Mouse (Mus musculus) common myeloid progenitor, adult 5-6 weeks (primary cell): Measurements from ENCODE around the gene Hs3st6. TPM values are rescaled to one million over a fixed set of nuclear protein-coding genes. Genes with fewer than 3 reads are reported as not detected.
A peak's percentile ranks its signal among the peaks of the same experiment; 100 is the strongest.
"Not testable (repeated sequence)": the region's sequence is repeated elsewhere in the genome, so short reads cannot be mapped to it uniquely, and the experiment has no call there.

Source experiments
- ATAC-seq: replicated peaks from 2 replicates; pipeline ENCODE4 v1.8.0; 2016; ENCODE audit warnings: low read depth, mild to moderate bottlenecking, moderate TSS enrichment, inconsistent platforms; ENCODE audit not compliant: poor library complexity, severe bottlenecking
- total RNA-seq: library from RNA; stranded (forward); fragments of 200-1000, 187-1606 nt; gene quantifications from 2 replicates; pipeline ENCODE4 v1.2.3, GENCODE M21; 2017

Gene Hs3st6
- not detected in 2 replicates for total RNA-seq

GRCm38 (mm10) chr17:24752415-24753394 lies at the start of gene Hs3st6:
TSS of gene Hs3st6 (plus strand) at chr17:24752988.
- peak; percentile 36; the same call in 1 of the 2 replicates for ATAC-seq

DNA sequence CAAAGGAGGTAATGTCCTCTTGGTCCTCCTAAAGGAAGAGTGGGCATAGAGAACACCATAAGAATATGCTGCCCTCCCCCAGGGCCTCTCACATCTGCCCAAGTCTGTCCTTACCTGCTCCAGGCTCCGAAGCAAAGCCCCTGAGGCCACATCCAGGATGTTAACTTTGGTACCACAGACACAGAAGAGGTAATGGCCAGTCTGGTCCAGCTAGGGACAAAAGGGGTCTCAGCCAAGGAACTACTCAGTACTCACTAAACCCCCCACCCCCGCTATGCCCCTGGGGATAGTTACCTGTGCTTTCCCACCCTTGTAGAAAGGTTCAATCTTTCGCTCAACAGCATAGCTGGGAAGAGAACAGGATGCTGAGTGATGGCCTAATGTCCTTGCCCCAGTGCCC lies 47.0 kb upstream of the Hs3st6 start:
- no peak for ATAC-seq

GRCm38 (mm10) chr17:24706982-24707800 lies 45.6 kb upstream of the Hs3st6 start, which contains the start of gene Tbl3:
TSS of gene Tbl3 (minus strand) at chr17:24707660.
- ATAC-seq = peak; percentile 91

DNA sequence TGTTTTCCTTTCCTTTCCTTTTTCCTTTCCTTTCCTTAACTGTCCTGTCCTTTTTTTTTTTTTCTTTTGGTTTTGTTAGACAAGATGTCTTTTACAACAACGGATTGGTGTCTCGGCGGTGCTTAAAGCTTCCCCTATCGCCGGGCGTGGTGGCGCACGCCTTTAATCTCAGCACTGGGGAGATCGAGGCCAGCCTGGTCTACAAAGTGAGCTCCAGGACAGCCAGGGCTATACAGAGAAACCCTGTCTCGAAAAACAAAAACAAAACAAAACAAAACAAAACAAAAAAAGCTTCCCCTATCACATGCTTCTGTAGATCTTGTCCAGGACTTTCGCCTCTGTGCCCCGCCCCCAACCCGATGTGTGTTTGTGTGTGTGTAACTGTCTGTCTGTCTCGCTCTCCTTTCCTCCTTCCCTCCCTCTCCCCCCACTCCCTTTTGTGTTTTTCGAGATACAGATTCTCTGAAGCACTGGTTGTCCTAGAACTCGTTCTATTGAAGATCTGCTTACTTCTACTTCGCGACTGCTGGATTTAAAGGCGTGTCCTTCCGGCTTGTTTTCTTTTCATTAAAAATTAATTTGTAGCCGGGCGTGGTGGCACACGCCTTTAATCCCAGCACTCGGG lies 44.9 kb upstream of the Hs3st6 start:
- ATAC-seq = peak; percentile 28

- ATAC-seq = peak; percentile 48
These were observed 44.1 kb upstream of the Hs3st6 start for GRCm38 (mm10) chr17:24708646-24709045.

DNA sequence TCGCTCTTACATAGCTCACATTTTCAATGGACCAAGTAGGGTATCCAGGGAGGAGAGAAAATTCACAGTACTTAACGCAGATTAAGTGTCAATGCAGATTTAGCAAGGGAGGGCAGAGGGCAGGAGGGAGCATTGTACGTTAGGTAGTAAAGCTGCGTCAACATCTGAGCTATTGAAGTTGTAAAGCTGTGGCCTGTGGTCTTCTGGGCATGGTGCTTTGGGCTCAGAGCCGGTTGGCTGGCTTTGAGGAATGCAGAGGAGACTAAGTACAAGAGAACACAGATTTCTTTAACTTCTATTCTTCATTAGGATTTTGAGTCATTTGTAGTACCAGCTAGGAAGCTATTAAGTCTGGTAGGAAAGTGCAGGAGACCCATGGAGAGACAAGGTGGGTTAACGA lies 37.2 kb upstream of the Hs3st6 start:
- ATAC-seq = no peak

DNA sequence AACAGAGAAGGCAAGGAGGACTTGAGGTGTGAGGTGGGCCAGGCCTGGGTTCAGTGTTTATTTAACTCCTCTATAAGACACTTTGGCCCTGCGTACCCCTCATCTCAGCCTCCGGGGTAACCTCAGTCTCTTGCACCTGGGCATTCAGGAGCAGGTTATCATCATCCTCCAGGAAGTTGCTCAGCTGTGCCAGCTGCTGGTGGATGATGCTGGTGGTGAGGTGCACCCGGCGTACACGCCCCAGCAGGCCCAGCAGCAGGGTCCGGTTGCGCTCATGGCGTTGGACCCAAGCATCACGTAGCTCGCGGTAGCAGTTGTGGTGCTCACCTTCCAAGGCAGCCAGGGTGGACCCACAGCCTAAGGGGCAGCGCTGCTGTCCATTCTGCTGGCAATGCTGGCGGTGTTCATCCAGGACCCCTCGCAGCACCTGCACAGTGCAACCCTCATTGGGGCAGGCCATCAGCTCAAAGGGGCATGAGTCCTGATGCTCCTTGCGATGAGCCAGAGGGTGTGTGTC lies 36.6 kb upstream of the Hs3st6 start:
- ATAC-seq = no peak

GRCm38 (mm10) chr17:24717943-24718342 lies 34.8 kb upstream of the Hs3st6 start, which contains the start of the genes Rnf151 and Rps2:
TSS of gene Rnf151 (minus strand) at chr17:24718063.
TSS of gene Rps2 (plus strand) at chr17:24718116.
- no peak for ATAC-seq

DNA sequence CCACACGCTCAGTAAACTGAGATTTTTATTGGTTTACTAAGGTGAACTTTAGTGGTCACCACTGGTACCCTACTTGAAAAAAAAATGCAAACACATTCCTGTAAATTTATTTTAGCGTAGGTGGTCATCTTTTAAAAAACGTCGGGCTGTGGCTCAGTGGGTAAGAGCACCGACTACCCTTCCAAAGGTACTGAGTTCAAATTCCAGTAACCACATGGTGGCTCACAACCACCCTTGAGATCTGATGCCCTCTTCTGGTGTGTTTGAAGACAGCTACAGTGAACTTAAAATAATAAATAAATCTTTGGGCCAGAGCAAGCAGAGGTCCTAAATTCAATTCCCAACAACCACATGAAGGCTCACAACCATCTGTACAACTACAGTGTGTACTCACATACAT lies 33.9 kb upstream of the Hs3st6 start:
- ATAC-seq = not testable (repeated sequence)

DNA sequence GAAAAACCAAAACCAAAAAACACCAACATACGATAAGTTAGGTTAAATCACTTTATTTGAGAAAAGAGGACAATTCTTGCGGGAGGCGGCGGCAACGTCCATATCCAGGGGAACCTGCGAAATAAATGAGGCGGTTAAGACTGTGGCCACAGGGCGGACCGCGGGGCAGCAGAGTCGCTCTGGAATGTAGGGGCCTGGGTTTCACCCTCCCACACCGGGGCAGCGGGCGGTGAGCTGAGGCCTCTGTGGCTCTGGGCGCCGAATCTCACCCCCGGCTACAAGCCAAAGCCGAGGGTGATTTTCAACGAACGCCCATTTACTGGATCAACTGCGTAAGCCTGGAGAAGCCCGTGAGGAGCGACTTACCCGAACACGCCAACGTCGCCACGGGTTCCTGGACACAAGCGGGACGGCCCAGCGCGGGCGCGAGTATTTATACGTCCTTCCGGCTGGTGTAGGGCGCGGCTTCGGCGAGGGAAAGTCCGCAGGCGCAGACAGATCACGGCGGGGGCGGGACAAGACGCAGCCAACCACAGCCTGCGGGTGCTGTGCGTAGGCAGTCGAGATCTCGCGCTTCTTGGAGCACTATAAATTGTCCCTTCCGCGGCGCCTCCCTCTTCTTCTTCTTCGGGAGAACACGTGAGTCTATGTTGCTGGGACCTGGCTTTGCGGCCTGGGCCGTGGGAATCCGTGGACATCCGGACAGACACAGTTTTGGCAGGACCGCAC lies 33.1 kb upstream of the Hs3st6 start:
- peak; percentile 86 for ATAC-seq

- not testable (repeated sequence) for ATAC-seq
These were observed 32.2 kb upstream of the Hs3st6 start for GRCm38 (mm10) chr17:24720616-24721015.

DNA sequence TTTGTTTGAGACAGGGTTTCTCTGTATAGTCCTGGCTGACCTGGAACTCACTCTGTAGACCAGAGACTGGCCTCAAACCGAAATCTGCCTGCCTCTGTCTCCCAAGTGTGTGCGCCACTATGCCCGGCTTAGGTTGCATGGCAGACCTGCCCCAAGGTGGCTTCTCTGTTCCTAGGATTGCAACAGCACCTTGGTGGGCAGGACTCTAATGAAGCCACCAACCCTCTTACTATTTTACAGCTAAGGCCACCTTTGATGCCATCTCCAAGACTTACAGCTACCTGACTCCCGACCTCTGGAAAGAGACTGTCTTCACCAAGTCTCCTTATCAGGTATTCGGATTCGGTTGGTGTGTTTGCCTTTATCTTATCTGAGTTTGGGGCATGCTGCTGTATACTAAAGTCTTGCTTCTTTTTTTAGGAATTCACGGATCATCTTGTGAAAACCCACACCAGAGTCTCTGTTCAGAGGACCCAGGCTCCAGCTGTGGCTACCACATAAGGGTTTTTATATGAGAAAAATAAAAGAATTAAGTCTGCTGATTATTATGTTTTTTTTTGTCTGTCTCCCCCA lies 31.3 kb upstream of the Hs3st6 start:
- not testable (repeated sequence) for ATAC-seq

GRCm38 (mm10) chr17:24722220-24722924 lies 30.4 kb upstream of the Hs3st6 start:
- ATAC-seq = no peak

- no peak for ATAC-seq
These were observed 29.5 kb upstream of the Hs3st6 start for GRCm38 (mm10) chr17:24723122-24723880.

DNA sequence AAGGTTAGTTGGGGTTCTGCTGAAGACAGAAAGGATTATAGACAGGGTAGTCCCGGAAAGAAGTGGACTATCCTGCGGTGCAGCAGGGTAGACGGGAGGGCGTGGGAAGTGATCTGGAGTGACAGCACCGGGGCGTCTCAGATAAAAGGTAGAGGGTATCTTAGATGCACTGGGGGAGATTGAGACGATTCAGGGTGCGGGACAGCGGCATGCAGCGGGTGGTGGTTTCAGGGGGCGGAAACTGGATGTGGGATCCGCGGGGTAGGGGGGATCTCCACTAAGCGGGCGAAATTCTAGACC lies 29.0 kb upstream of the Hs3st6 start:
- ATAC-seq = no peak

DNA sequence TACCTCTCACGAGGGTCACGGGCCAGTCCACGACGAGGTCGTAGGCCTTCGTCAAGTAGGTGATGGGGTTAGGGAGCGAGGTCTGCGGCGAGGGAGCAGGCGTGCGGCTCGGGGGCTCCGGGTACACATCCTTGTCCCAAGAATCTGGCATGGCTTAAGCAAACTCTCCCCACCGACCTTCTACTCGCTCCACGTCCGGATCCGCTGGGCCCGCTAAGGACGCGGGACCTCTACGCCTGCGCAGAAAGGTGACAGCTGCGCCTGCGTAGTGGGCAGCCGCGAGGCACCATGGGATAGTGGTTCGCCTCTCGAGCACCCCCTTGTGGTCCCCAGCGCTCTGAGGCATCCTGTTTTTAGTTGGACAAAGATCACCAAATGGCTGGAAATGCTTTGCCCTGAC lies 28.6 kb upstream of the Hs3st6 start, which contains the start of gene Ndufb10:
TSS of gene Ndufb10 (minus strand) at position 295 of the 400 bp plus-strand sequence.
- ATAC-seq = peak; percentile 64

- no peak for ATAC-seq
These were observed 27.0 kb upstream of the Hs3st6 start for GRCm38 (mm10) chr17:24725637-24726390.
